Mouse (Mus musculus) spleen, postnatal 14 days (tissue): ENCODE measurements around the gene Cops7b.

Experiments used
- DNase-seq, 2 experiments: peaks; one replicate each; pipeline ENCODE4 v3.0.0; 2021 to 2022; ENCODE audit warnings: low spot score in 2 of 2

The Cops7b gene

GRCm38 (mm10) chr1:86596512-86596911, 13.8 kb downstream of the Cops7b start:
- DNase-seq = no peak

GRCm38 (mm10) chr1:86598516-86598915, 15.8 kb downstream of the Cops7b start:
- no peak for DNase-seq

- DNase-seq = no peak
Observed at GRCm38 (mm10) chr1:86600117-86600516, 17.4 kb downstream of the Cops7b start.

GRCm38 (mm10) chr1:86610954-86611353, 28.2 kb downstream of the Cops7b start:
- no peak for DNase-seq

GRCm38 (mm10) chr1:86612081-86612480, 29.4 kb downstream of the Cops7b start:
- no peak for DNase-seq

- no peak for DNase-seq
Observed at GRCm38 (mm10) chr1:86614269-86614668, 31.6 kb downstream of the Cops7b start.

- peak in 1 of 2 experiments; percentile 52 for DNase-seq
Observed at GRCm38 (mm10) chr1:86618454-86619125, 35.9 kb downstream of the Cops7b start.

GRCm38 (mm10) chr1:86622296-86622695, 39.6 kb downstream of the Cops7b start:
- DNase-seq = no peak

GRCm38 (mm10) chr1:86623001-86624000, 40.6 kb downstream of the Cops7b start:
- no peak for DNase-seq

- no peak for DNase-seq
Observed at GRCm38 (mm10) chr1:86628270-86628669, 45.6 kb downstream of the Cops7b start.

- no peak for DNase-seq
Observed at GRCm38 (mm10) chr1:86629936-86630335, 47.2 kb downstream of the Cops7b start.

GRCm38 (mm10) chr1:86630527-86630926, 47.8 kb downstream of the Cops7b start:
- DNase-seq = no peak

GRCm38 (mm10) chr1:86632732-86633380, 50.2 kb downstream of the Cops7b start:
- DNase-seq = no peak

GRCm38 (mm10) chr1:86633434-86633833, 50.7 kb downstream of the Cops7b start:
- DNase-seq = no peak

GRCm38 (mm10) chr1:86633840-86634750, 51.4 kb downstream of the Cops7b start:
- no peak for DNase-seq

GRCm38 (mm10) chr1:86634751-86635359, 52.2 kb downstream of the Cops7b start:
- no peak for DNase-seq

- DNase-seq = no peak
Observed at GRCm38 (mm10) chr1:86643101-86643809, 60.6 kb downstream of the Cops7b start.

GRCm38 (mm10) chr1:86647517-86647916, 64.8 kb downstream of the Cops7b start:
- DNase-seq = no peak

- DNase-seq = peak; percentile 21 to 66
Observed at GRCm38 (mm10) chr1:86650272-86650671, 67.6 kb downstream of the Cops7b start.

GRCm38 (mm10) chr1:86652675-86653074, 70.0 kb downstream of the Cops7b start:
- no peak for DNase-seq
